Mouse (Mus musculus): ENCODE results near the gene Gja10. TPM values are rescaled to one million over a fixed set of nuclear protein-coding genes. Genes with fewer than 3 reads are reported as not detected.

Gja10 gene
- total RNA-seq, 2 experiments from 2014 or later: not detected

DNA sequence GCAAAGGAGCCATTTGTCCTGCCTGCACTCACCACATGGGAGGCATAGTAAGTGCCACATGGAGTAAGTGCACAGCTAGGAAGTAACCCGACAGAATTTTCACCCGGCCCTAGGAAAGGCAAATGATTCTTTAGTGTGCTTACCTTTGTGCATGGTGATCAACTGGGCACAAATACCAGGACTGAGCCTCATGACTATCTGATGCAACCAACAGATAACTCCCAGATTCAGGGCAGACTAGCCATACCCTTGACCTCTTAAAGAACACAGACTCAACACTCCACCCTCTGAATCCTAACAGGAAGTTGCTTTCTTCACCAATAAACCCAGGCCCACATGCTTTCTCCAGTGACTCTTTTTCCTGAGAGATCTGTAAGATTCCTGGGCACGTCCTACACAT lies 31.1 kb downstream of the Gja10 start:
- TF ChIP-seq CTCF (conservative IDR thresholded peaks at IDR 0.05): no peak
- peak overlapping the region; percentile 71 for H3K27ac ChIP-seq
- no peak for DNase-seq (ENCODE audit: low spot score in 2 of 2)

DNA sequence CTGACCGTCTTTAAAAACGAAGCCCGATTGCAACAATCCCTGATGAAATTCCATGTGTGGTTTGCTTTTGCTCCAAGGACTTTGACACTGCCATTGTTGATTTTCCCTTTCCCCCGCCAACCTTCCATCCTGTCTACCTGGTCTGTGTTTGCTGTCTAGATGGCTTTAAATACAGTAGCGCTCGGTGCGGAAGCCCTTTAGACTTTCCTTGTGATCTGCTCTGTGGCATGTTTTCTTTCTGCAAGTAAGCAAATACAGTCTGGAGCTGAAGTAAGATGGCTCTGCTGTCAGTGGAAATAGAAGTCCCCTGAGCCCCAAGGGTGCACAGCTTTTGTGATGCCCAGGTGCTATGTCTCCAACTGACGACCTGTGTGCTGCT lies 31.6 kb downstream of the Gja10 start:
- no peak; the same call in 1 of the 2 replicates for TF ChIP-seq CTCF (conservative IDR thresholded peaks at IDR 0.05)
- no peak for DNase-seq (ENCODE audit: low spot score in 2 of 2)
- Histone ChIP-seq H3K4me3 (no peak overlapping the region), H3K27ac (peak overlapping the region; percentile 71)

More for the DNA sequence above, 31.1 kb downstream of the Gja10 start:
- H3K4me3 ChIP-seq: no peak overlapping the region

DNA sequence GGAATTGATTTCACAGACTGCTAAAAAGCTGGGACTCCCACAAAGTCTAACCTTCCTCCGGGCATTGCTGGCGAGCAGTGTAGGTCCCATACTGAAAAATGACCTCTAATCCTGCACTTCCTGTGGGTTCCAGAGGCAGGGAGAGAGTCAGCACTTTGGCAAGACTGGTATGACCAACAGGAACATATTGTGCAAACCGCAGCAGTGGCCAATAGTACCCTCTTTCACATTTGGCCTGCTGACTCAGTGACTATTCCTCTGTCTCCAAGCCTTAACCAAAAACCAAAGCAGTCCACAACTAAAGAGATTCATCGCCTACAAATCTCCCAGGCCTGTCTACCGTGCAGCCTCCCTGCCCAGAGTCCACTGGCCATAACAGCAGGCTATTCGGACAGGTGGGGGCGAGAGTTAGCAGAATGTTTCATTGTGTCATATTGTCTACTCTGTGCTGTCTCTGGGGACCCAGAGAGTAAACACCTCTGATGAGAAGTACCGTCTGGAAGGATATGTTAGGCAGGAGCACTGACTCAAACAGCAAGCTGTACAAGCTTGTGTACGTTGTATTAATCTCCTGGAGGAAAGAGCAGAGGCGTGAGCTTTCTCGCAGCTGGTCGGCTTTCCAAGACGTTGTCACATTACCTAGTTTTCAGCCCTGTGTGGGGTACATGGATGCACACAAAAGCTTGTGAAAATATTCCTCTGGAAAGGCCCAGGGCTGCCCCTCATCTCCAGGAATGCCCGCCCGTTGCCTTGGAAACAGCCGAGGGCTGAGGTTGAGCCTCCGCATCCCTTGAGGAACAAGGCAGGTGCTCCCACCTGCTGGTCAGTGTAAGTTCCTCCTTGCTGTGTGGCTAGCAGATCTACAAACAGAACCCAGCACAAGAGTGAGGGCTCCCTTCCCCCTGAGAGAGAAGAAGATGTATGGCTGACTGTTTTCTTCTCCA lies 32.3 kb downstream of the Gja10 start:
- Histone ChIP-seq H3K4me3 (no peak overlapping the region), H3K27ac (peak overlapping the region; percentile 71)
- TF ChIP-seq CTCF (conservative IDR thresholded peaks at IDR 0.05): peak; percentile 34
- DNase-seq (ENCODE audit: low spot score in 2 of 2): peak; percentile 16 to 27

DNA sequence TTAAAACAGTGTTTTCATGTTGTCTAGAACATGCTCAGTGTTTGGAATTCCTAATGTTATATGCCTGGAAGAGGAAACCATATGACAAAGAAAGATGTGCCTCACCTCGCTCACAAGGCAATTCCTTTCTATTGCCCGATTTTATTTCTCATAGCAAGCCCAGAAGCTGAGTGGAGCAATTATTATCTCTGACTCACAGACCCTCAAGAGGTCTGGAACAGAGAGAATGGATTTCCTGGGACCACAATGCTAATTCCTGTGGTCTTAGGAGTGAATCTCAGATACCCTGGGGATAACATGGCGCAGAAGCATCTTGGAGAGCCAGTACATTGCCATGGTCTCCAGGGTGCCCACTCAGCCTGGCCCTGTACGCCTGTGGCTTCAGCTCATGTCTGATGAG lies 33.5 kb downstream of the Gja10 start:
- H3K27ac ChIP-seq: peak overlapping the region; percentile 71; the same call in 1 of the 2 replicates
- DNase-seq (ENCODE audit: low spot score in 2 of 2): no peak
- no peak overlapping the region for H3K4me3 ChIP-seq
- TF ChIP-seq CTCF (conservative IDR thresholded peaks at IDR 0.05): no peak

DNA sequence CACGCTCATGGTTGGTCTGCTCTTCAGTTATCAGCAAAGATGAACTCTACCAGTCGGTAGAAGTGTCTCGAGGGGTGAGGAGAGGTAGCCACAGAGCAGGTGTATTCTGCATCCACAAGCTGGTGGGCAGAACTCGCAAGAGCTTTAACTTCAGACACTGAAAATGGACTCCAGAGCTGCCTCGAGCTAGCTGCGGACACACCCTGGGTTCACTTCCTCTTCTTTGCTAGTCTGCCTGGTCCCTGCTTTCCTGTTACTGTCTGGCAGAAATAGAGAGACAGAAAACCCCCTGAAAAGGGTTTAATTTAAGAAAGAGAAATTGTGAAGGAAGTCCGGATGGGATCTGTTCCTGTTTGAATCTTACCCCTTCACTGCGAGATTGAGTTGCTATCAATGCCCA lies 37.6 kb downstream of the Gja10 start:
- no peak for TF ChIP-seq CTCF (conservative IDR thresholded peaks at IDR 0.05)
- no peak for DNase-seq (ENCODE audit: low spot score in 2 of 2)
- peak overlapping the region; percentile 56 for H3K27ac ChIP-seq
- H3K4me3 ChIP-seq: no peak overlapping the region

DNA sequence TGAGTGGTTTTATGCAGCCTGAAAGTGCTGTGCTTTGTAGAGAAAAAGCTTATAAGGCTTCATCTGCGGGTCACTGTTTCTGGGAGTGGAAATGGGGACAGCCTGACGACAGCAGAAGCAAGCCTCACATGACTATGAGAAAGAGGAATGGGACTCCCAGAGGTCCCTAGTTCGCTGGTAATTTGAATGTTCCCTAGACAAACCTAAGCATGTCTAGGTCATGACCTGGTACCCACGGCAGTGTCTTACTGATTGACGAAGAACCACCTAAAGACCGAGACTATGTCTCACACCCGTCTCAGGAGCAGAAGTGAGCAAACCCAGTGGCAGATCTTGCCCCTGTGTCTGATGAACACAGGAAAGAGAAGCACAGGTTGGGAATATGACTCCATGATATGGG lies 38.1 kb downstream of the Gja10 start:
- Histone ChIP-seq H3K4me3 (no peak overlapping the region), H3K27ac (peak overlapping the region; percentile 56)
- DNase-seq (ENCODE audit: low spot score in 2 of 2): no peak
- TF ChIP-seq CTCF (conservative IDR thresholded peaks at IDR 0.05): no peak

DNA sequence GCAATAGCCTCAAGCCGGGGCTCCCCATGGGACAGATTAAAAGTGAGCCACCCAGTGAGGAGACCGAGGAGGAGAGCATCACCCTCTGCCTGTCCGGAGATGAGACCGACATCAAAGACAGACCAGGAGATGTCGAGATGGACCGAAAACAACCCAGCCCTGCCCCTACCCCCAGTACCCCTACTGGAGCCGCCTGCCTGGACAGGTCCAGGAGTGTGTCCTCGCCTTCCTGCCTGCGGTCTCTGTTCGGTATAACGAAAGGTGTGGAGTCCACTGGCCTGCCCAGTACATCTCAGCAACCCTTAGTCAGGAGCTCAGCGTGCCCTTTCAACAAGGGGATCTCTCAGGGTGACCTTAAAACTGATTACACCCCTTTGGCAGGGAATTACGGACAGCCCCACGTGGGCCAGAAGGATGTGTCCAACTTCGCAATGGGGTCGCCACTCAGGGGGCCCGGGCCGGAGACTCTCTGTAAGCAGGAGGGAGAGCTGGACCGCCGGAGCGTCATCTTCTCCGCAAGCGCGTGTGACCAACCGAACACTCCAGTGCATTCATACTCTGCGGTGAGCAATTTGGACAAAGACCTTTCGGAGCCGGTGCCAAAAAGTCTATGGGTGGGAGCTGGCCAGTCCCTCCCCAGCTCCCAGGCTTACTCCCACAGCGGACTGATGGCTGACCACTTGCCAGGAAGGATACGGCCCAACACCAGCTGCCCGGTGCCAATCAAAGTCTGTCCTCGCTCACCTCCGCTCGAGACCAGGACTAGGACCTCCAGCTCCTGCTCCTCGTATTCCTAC lies 40.0 kb downstream of the Gja10 start:
- peak overlapping the region; percentile 54 for H3K27ac ChIP-seq
- no peak for TF ChIP-seq CTCF (conservative IDR thresholded peaks at IDR 0.05)

DNA sequence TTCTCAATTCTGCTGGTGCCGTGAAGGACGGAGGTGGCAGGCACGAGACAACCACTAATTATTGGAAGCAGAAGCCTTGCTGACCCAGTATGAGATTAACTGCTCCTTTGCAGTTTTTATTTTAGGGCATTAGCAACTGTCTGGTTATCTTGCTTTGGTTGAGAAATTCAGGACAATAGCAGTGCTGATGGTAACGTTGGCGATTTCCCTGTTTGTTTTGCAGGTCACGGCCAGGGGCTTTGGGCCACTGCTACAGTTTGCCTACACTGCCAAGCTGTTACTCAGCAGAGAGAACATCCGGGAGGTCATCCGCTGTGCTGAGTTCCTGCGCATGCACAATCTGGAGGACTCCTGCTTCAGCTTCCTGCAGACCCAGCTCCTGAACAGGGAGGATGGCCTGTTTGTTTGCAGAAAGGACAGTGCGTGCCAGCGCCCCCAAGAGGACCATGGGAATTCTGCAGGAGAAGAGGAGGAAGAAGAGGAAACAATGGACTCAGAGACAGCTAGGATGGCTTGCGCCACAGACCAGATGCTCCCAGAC lies 40.9 kb downstream of the Gja10 start:
- peak; percentile 72 for TF ChIP-seq CTCF (conservative IDR thresholded peaks at IDR 0.05)
- DNase-seq (ENCODE audit: low spot score in 2 of 2): peak; percentile 54 to 60
- H3K4me3 ChIP-seq: no peak overlapping the region
- H3K27ac ChIP-seq: peak overlapping the region; percentile 54

More for the DNA sequence above, 40.0 kb downstream of the Gja10 start:
- DNase-seq (ENCODE audit: low spot score in 2 of 2): no peak
- H3K4me3 ChIP-seq: no peak overlapping the region

DNA sequence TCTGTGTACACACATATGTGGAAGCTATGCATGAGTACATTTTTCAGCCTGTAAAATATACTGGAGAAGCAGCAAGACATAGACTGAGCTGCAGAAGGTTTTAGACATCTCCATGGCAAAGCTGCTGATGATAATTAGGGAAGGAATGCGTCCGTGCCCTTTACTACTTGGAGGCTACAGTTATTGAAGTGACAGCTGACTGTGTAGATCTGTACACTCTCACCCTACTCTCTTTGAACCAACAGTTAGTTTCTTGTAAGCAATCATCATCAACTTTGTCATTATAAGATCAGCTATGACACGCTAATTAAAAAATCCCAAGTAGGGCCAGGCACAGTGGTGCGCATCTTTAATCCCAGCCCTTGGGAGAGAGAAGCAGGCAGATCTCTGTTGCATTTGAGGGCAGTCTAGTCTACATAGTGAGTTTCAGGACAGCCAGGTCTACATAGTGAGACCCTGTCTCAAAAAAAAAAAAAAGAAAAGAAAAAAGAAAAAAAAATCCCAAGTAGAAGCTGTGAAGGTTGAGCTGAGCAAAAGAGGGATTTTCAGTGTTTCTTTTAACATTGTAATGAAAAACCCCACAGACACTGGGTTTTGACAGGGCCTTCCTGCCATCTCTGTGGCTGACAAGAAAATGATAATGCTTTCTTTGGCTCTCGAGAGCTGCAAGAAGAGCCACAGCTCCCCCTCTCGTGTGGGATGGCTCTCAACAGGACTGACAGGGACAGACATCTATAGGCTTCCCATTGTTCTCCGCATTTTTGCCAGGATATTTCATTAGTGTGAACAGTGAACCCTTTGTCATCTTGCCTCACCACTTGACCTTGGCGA lies 41.6 kb downstream of the Gja10 start:
- DNase-seq (ENCODE audit: low spot score in 2 of 2): no peak
- peak; percentile 51 for TF ChIP-seq CTCF (conservative IDR thresholded peaks at IDR 0.05)
- H3K4me3 ChIP-seq: no peak overlapping the region
- peak overlapping the region; percentile 54 for H3K27ac ChIP-seq

DNA sequence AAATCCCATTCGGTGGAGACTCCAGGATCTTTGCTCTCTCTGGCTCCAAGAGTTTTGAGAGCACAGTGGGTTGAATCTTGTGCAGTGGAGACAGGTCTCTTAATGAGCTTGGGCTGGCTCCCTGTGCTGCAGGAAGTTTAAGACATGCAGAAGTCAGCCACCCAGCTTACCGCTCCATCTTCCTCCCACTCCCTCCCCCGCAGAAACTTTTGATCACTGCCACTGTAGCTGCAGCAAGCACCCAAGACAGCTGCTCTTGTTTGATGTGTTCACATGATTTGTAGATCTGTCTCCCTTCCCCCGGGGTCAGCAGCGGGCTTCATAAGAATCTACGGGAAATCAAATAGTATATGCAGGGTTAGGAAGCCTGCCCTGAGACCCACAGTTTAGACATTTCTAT lies 42.3 kb downstream of the Gja10 start:
- H3K4me3 ChIP-seq: no peak overlapping the region
- no peak for DNase-seq (ENCODE audit: low spot score in 2 of 2)
- H3K27ac ChIP-seq: peak overlapping the region; percentile 54; the same call in 1 of the 2 replicates
- TF ChIP-seq CTCF (conservative IDR thresholded peaks at IDR 0.05): no peak

DNA sequence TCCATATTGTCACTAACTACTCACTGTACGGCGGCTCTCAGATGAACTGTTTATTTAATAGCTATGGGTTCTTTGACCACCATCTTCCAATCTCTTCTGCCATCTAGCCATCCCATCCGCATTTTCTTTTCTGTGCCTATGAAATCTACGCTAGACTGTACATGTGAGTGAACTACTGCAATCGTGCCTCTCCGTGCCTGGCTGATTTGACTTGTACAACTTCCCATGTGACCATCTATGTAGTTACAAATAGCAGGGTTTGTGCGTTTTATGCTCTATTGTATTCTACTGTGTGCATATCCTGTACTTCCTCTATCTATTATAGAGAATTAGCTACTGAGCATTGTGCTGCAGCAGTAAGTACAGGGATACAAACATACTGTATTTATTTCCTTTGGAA lies 47.1 kb downstream of the Gja10 start:
- Histone ChIP-seq H3K27ac (no peak overlapping the region), H3K4me3 (no peak overlapping the region)
- no peak for TF ChIP-seq CTCF (conservative IDR thresholded peaks at IDR 0.05)
- DNase-seq (ENCODE audit: low spot score in 2 of 2): no peak

DNA sequence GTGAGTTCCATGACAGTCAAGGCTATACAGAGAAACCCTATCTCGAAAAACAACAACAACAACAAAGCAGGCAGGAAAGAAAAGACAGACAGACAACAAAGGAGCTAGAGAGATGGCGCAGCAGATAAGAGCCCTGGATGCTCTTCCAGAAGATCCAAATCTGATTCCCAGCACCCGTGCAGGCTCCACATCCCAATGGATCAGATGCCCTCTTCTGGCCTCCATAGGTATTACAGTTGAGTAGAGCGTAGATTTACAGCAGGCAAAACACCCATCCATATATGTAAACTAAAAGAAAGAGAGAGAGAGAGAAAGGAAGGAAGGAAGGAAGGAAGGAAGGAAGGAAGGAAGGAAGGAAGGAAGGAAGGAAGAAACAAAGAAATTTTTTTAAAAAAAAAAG lies 51.2 kb downstream of the Gja10 start:
- Histone ChIP-seq H3K4me3 (no peak overlapping the region), H3K27ac (no peak overlapping the region)
- peak; percentile 71 for TF ChIP-seq CTCF (conservative IDR thresholded peaks at IDR 0.05)
- DNase-seq (ENCODE audit: low spot score in 2 of 2): no peak
